Mouse (Mus musculus) myocyte (in vitro differentiated cells): Measurements from ENCODE around the gene AI481877.

Experiments
- CEBPB ChIP-seq: IDR thresholded peaks from 2 replicates; pipeline ENCODE4 v1.6.1; 2011; ENCODE audit warnings: mild to moderate bottlenecking, moderate library complexity; ENCODE audit not compliant: poor library complexity, insufficient read depth, severe bottlenecking
- E2F4 ChIP-seq: IDR thresholded peaks from one replicate; pipeline ENCODE4 v1.6.1; 2011; ENCODE audit warnings: mild to moderate bottlenecking, control low read depth, moderate library complexity; ENCODE audit not compliant: insufficient read depth
- MAX ChIP-seq: IDR thresholded peaks from one replicate; pipeline ENCODE4 v1.6.1; 2011; ENCODE audit warnings: low read depth, mild to moderate bottlenecking, control low read depth
- MYOD1 ChIP-seq, 3 experiments: IDR thresholded peaks; one replicate each; pipeline ENCODE4 v1.6.1; 2011; ENCODE audit warnings: control low read depth in 2 of 3, low read depth in 2 of 3, mild to moderate bottlenecking in 2 of 3, moderate library complexity in 1 of 3; ENCODE audit not compliant: insufficient read length in 2 of 3, control insufficient read depth in 1 of 3
- MYOG ChIP-seq, 3 experiments: IDR thresholded peaks; one replicate each; pipeline ENCODE4 v1.6.1; 2011; ENCODE audit warnings: control low read depth in 2 of 3, low read depth in 2 of 3, mild to moderate bottlenecking in 2 of 3; ENCODE audit not compliant: insufficient read length in 2 of 3, control insufficient read depth in 1 of 3, insufficient read depth in 1 of 3
- POLR2A ChIP-seq: IDR thresholded peaks from one replicate; pipeline ENCODE4 v1.6.1; 2011; ENCODE audit warnings: low read depth, mild to moderate bottlenecking, control low read depth, moderate library complexity; ENCODE audit not compliant: insufficient read length
- REST ChIP-seq: IDR thresholded peaks from one replicate; pipeline ENCODE4 v1.6.1; 2011; ENCODE audit warnings: mild to moderate bottlenecking, control low read depth, moderate library complexity; ENCODE audit not compliant: insufficient read depth, insufficient read length
- SRF ChIP-seq: IDR thresholded peaks from one replicate; pipeline ENCODE4 v1.6.1; 2011; ENCODE audit warnings: low read depth; ENCODE audit not compliant: control insufficient read depth, insufficient read length
- TCF12 ChIP-seq: IDR thresholded peaks from one replicate; pipeline ENCODE4 v1.6.1; 2011; ENCODE audit warnings: mild to moderate bottlenecking, control low read depth; ENCODE audit not compliant: poor library complexity, insufficient read depth, severe bottlenecking
- TCF3 ChIP-seq: IDR thresholded peaks from one replicate; pipeline ENCODE4 v1.6.1; 2011; ENCODE audit warnings: low read depth, control low read depth; ENCODE audit not compliant: insufficient read length
- USF1 ChIP-seq: IDR thresholded peaks from one replicate; pipeline ENCODE4 v1.6.1; 2011; ENCODE audit warnings: low read depth, mild to moderate bottlenecking, control low read depth, moderate library complexity

GRCm38 (mm10) chr4:59043891-59044290 lies 94.9 kb downstream of the AI481877 start:
- TF ChIP-seq POLR2A (no peak), MAX (no peak), CEBPB (no peak), MYOD1 (IDR thresholded peaks at IDR 0.05; ENCODE audit: control insufficient read depth in 1 of 3, insufficient read length in 2 of 3, low read depth in 2 of 3) (no peak), E2F4 (no peak), MYOG (IDR thresholded peaks at IDR 0.05; ENCODE audit: control insufficient read depth in 1 of 3, insufficient read depth in 1 of 3, insufficient read length in 2 of 3, low read depth in 2 of 3) (no peak), TCF12 (no peak), USF1 (no peak), REST (no peak), SRF (no peak), TCF3 (no peak)
